Mouse (Mus musculus) heart, adult 18-20 months (tissue): Measurements from ENCODE around the gene Tmbim6. TPM values are rescaled to one million over a fixed set of nuclear protein-coding genes. Genes with fewer than 3 reads are reported as not detected.

ENCODE experiments used
- DNase-seq, 2 experiments: peaks; one replicate each; pipeline ENCODE4 v3.0.0; 2021 to 2022; ENCODE audit warnings: mixed read lengths in 1 of 2
- total RNA-seq, 2 experiments: library from RNA; stranded (reverse); gene quantifications; 2 replicates each; pipeline ENCODE4 v1.2.3; 2021

The Tmbim6 gene
- total RNA-seq, 2 experiments from 2014 or later: 225 to 256 TPM

DNA sequence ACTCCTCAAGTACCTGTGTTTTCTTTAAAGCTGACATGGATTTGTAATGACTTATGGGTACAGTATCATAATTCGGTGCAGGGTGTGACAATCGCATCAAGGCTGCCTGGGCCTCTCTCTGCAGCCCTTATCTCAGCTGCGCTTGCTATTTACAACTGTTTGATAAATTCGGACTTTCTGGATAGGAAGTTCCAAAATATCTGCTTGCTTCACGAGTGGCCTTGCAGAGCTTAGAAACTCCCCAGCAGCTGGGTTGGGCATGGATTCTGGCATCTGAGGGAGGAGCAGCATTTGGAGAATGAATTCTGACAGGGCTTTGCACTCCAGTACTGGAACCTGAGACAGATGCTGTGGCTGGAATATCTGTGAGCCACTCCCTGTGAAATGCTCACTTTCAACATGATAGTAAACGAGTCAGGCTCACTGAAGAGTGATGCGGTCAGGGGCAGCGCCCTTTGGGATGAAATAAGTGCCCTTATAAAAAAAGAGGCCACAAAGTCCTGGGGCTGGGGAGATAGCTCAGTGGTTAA is 57.1 kb downstream of the Tmbim6 start:
- peak in 1 of 2 experiments; percentile 46 for DNase-seq

DNA sequence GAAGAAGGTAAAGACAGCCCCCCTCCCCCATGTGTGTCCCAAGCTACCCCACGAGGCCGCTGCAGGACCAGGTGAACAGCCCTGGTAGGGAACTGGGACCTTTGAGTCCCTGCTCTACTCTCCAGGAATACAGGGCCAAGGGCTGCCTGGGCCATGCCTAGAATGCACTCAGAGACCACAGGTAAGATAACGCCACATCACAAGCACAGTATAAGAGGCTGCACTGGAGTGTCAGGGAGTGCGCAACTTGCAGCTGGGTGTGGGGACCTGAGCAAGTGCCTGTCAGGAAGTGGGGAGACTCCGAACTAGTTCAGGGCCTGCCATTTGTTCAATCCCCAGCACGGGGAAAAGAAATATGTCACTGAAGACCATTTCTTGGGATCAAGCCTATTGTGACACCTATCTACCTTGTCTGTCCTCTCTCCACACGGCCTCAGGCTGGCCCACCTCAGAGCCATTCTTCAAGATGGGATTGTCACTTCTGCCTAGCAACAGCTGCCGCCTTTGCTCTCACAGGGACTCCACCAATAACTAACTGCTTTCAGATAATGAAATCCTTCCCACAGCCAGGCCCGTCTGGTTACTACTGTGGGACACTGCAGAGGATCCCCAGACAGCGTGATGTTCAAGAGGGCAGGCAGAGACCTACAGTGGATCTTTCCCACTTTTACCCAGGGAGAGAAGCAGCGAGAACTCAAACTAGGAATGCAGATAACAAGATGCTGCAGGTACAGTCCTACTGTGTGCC is 60.6 kb downstream of the Tmbim6 start:
- no peak for DNase-seq

- DNase-seq: no peak
Measured at GRCm38 (mm10) chr15:99454585-99455279, 62.0 kb downstream of the Tmbim6 start.

DNA sequence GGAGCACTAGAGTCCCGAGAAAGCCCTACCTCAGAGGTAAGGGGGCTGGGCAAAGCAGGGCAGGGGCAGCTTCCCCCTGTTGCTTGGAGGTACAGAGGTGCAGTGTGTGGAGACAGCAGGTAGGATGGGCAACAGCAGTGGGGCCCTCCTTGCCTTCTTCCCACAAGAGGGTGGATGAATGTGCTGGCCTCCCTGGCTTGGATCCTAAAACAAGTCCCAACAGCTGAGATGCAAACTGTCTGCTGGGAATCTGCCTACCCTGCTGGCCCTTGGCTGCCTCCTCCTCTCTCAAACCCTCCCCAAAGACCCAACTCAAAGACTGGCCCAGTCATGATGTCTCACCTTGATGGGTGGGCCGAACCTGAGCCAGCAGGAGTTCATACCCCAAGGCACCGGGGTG is 62.7 kb downstream of the Tmbim6 start:
- no peak for DNase-seq

DNA sequence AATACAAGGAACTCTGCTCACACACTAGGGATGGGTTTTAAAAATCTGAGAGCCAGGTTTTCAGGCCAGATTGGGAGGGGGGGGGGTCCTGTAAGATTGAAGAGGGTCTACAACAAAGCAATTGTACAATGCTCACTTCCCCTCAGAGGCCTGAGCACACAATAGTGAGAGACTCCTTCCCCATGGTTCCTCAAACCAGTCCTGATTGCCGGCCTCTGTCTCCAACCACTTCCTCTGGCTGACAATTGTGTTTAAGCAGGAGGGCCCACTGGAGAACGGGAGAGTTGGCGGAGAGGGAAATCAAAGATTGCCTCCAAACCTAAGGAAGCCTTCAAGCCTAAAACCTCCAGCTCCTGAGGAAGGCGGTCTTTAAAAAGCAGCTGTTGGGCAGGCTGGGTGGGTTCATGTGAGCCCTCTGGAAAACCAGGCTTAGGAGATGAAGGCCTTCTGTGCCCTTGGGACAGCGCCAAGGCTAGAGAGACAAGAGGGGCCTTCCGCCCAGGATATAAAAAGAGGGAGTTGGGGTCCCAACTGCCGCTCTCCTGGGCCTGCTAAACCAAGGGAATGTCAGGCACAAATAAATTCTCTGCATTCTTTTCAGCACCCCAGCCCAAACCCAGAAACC is 63.8 kb downstream of the Tmbim6 start:
- DNase-seq: peak; percentile 27 to 42

DNA sequence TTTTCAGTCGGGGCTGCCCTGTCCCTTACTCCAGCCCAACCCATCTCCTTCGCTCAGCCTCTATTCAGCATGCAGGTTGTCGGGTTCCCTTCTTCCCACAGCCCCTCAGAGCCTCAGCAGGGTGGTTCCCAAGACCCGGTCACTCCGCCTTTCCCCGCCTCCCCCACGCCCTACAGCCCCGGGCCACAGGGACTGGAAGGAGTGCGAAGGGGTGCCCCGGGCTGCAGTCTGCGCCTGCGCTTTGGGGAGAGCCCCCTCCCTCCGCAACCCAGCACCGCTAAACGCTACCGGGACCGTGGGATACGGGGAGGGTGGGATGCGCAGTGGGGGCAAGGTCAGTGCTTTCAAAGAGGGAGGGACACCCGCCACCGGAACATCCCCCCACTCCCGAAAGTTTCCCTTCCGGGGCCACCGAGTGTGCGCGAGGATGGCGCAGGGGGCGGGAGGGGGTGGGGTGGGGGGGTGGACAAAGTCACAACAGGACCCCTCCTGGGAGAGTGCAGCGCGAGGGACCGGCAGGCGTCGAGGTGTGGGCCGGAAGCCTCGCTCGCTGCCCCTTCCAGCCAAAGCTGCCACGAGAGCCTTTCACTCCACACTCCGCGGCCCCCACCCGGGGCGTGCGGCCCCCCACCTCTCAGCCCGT is 64.4 kb downstream of the Tmbim6 start:
- peak; percentile 81 to 84 for DNase-seq

- peak; percentile 94 to 95 for DNase-seq
Measured at GRCm38 (mm10) chr15:99457606-99458401, 65.1 kb downstream of the Tmbim6 start, which contains the start of gene Nckap5l. Gene Nckap5l, minus strand, starts transcription at chr15:99457748.

Other genes with a start within 250 kb of the Tmbim6 start
- under 1 TPM in 1 of 2 experiments, not detected in 1; 0.15 TPM for gene Kcnh3, start 168.0 kb upstream of the Tmbim6 start, total RNA-seq
- gene Mcrs1, start 140.9 kb upstream of the Tmbim6 start, total RNA-seq: 10 to 100 TPM; 37.3 to 40.1 TPM
- 10 to 100 TPM; 18.2 to 19.4 TPM for gene Prpf40b, start 97.8 kb upstream of the Tmbim6 start, total RNA-seq
- not detected for gene Fam186b, start 97.0 kb upstream of the Tmbim6 start, total RNA-seq
- gene Fmnl3, start 22.4 kb upstream of the Tmbim6 start, total RNA-seq: 10 to 100 TPM; 13.4 to 14.8 TPM
- gene Nckap5l, start 64.9 kb downstream of the Tmbim6 start, total RNA-seq: 1 to 10 TPM; 2.5 to 3.8 TPM
- gene Bcdin3d, start 81.8 kb downstream of the Tmbim6 start, total RNA-seq: 1 to 10 TPM; 3.7 to 3.9 TPM
- gene Faim2, start 135.3 kb downstream of the Tmbim6 start, total RNA-seq: under 1 TPM; 0.22 to 0.28 TPM
- gene Aqp2, start 186.2 kb downstream of the Tmbim6 start, total RNA-seq: not detected
- gene Aqp5, start 197.9 kb downstream of the Tmbim6 start, total RNA-seq: 1 to 10 TPM in 1 of 2 experiments, under 1 TPM in 1; 0.30 to 2.5 TPM
- under 1 TPM in 1 of 2 experiments, not detected in 1; 0.25 TPM for gene Aqp6, start 208.5 kb downstream of the Tmbim6 start, total RNA-seq